ENCODE assay signal across 23 mouse cellular contexts in the genomic region with DNA sequence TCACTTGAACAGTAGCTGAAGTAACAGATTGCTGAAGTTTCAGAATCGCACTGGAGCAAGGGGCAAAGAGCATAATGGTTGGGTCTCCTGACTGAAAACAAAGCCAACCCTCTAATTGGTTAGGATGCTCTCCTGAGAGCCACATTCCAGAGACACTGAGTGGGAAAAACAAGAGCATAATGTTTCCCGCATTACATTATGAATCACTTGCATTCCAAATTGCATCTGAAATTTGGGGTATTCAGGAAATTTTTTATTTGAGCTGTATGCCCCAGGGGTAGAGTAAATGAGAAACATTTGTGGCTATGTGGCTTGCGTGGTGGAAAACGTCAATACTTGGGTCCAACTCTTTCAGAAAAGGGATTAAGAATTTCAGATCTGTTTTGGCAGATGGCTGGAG. TPM values are rescaled to one million over a fixed set of nuclear protein-coding genes. Genes with fewer than 3 reads are reported as not detected.
DNase-seq lines count a peak whose midpoint lies in the region; ATAC-seq and TF ChIP-seq lines count a peak whose summit lies in the region.
"Had no signal": no experiment of that assay in that cellular context is flagged by ENCODE, and none has a peak within 500 bp of the region (broad histone marks: within the 10 kb centered on the region; RNA-seq: fewer than 3 reads in every experiment).

No protein-coding gene starts in this region.

- H3K27ac ChIP-seq in limb, embryonic 14.5 days (replicated peaks; ENCODE audit: low read depth, low read length): no peak overlapping the region
- H3K27ac ChIP-seq in limb, embryonic 10.5 days: no peak overlapping the region
- no peak overlapping the region for H3K27ac ChIP-seq in embryonic facial prominence, embryonic 15.5 days (replicated peaks)
- no peak overlapping the region for H3K27ac ChIP-seq in intestine, embryonic 15.5 days
- H3K27ac ChIP-seq: hindbrain, embryonic 14.5 days; hindbrain, postnatal 0 days had no signal

- H3K9me3 ChIP-seq in limb, embryonic 14.5 days (ENCODE audit: control insufficient read depth, low read length): peaks cover 5% of the 10 kb centered on the region; the same call in 1 of the 2 replicates
- H3K9me3 ChIP-seq in limb, embryonic 10.5 days (replicated peaks): no peaks in the 10 kb centered on the region
- no peaks in the 10 kb centered on the region for H3K9me3 ChIP-seq in embryonic facial prominence, embryonic 15.5 days (replicated peaks)
- no peaks in the 10 kb centered on the region for H3K9me3 ChIP-seq in intestine, embryonic 15.5 days

- H3K4me1 ChIP-seq in limb, embryonic 14.5 days (ENCODE audit: control insufficient read depth, insufficient read depth, low read length): no peaks in the 10 kb centered on the region; the same call in 1 of the 2 replicates
- H3K4me1 ChIP-seq in limb, embryonic 10.5 days: no peaks in the 10 kb centered on the region
- no peaks in the 10 kb centered on the region for H3K4me1 ChIP-seq in embryonic facial prominence, embryonic 15.5 days
- no peaks in the 10 kb centered on the region for H3K4me1 ChIP-seq in intestine, embryonic 15.5 days (replicated peaks)

- 0 out of 2 replicates have a peak, but pooled peaks have one; percentile 19 for ATAC-seq in limb, embryonic 14.5 days (ENCODE audit: low FRiP score, low read depth)
- 0 out of 2 replicates have a peak, but pooled peaks have one; percentile 39 for ATAC-seq in embryonic facial prominence, embryonic 15.5 days (ENCODE audit: insufficient number of reproducible peaks, low FRiP score, low TSS enrichment, low read depth)
- no peak for ATAC-seq in intestine, embryonic 15.5 days
- ATAC-seq: forebrain, embryonic 14.5 days; forebrain, postnatal 0 days; hindbrain, postnatal 0 days; inflammation-experienced regulatory T-cells, adult 6 months; intestine, postnatal 0 days had no signal

- DNase-seq in limb, embryonic 14.5 days (ENCODE audit: low spot score): peak; percentile 28
- DNase-seq in limb, embryonic 10.5 days (ENCODE audit: low spot score): no peak
- peak; percentile 41 for DNase-seq in NIH3T3 (ENCODE audit: low read depth)
- no peak for DNase-seq in frontal cortex, adult 2 months (ENCODE audit: extremely low spot score in 1 of 2, low spot score in 1 of 2)
- DNase-seq in neural tube, embryonic 10.5 days (ENCODE audit: extremely low spot score, low spot score): no peak
- DNase-seq: adrenal gland, adult 2 months; adrenal gland, postnatal 14 days; cerebellum, adult 11 months; cerebellum, adult 2 months; cerebellum, adult 9-11 months; cerebellum, postnatal 25 days; forebrain, postnatal 0 days; gastrocnemius, postnatal 25 days; heart, postnatal 4 days; kidney, adult 2 months had no signal

- WGBS in limb, embryonic 14.5 days: 60% methylated on average over 4 of the region's 4 CpGs
- WGBS in limb, embryonic 10.5 days: 94% methylated on average over 4 of the region's 4 CpGs
- 43% methylated on average over 4 of the region's 4 CpGs for WGBS in embryonic facial prominence, embryonic 15.5 days
- 93% methylated on average over 4 of the region's 4 CpGs for WGBS in intestine, embryonic 15.5 days

- H3K4me2 ChIP-seq in limb, embryonic 14.5 days (replicated peaks; ENCODE audit: low read depth, low read length, severe bottlenecking): no peak overlapping the region
- no peak overlapping the region for H3K4me2 ChIP-seq in embryonic facial prominence, embryonic 15.5 days (replicated peaks)
- no peak overlapping the region for H3K4me2 ChIP-seq in intestine, embryonic 15.5 days (replicated peaks)
- H3K4me2 ChIP-seq: heart, embryonic 11.5 days; hindbrain, embryonic 14.5 days had no signal

- TF ChIP-seq POLR2A in limb, embryonic 14.5 days (IDR thresholded peaks at IDR 0.05; ENCODE audit: borderline replicate concordance, extremely low read depth, insufficient read depth, insufficient read length): no peak

- no peak overlapping the region for H3K9ac ChIP-seq in limb, embryonic 14.5 days (ENCODE audit: low read depth, low read length, severe bottlenecking)
- no peak overlapping the region for H3K9ac ChIP-seq in embryonic facial prominence, embryonic 15.5 days
- no peak overlapping the region for H3K9ac ChIP-seq in intestine, embryonic 15.5 days
- H3K9ac ChIP-seq: forebrain, postnatal 0 days; hindbrain, embryonic 14.5 days had no signal

- H3K4me3 ChIP-seq in limb, embryonic 14.5 days (replicated peaks; ENCODE audit: low read length): no peak overlapping the region
- H3K4me3 ChIP-seq in limb, embryonic 10.5 days: no peak overlapping the region
- H3K4me3 ChIP-seq in embryonic facial prominence, embryonic 15.5 days (replicated peaks): no peak overlapping the region
- H3K4me3 ChIP-seq in intestine, embryonic 15.5 days (replicated peaks): no peak overlapping the region

- peaks cover 3% of the 10 kb centered on the region for H3K36me3 ChIP-seq in limb, embryonic 14.5 days (ENCODE audit: control insufficient read depth, insufficient read depth, low read length)
- peaks cover 41% of the 10 kb centered on the region for H3K36me3 ChIP-seq in limb, embryonic 10.5 days
- H3K36me3 ChIP-seq in embryonic facial prominence, embryonic 15.5 days: peaks cover 16% of the 10 kb centered on the region; the same call in 1 of the 2 replicates
- H3K36me3 ChIP-seq in intestine, embryonic 15.5 days: peaks cover 5% of the 10 kb centered on the region; the same call in 1 of the 2 replicates

- no peaks in the 10 kb centered on the region for H3K27me3 ChIP-seq in limb, embryonic 14.5 days (ENCODE audit: control insufficient read depth, insufficient read depth, low read length)
- no peaks in the 10 kb centered on the region for H3K27me3 ChIP-seq in limb, embryonic 10.5 days (ENCODE audit: low read depth, poor library complexity, severe bottlenecking)
- no peaks in the 10 kb centered on the region for H3K27me3 ChIP-seq in embryonic facial prominence, embryonic 15.5 days
- no peaks in the 10 kb centered on the region for H3K27me3 ChIP-seq in intestine, embryonic 15.5 days (replicated peaks)

RNA-seq across cellular contexts. Expression of a gene that starts 55.2 kb away (rescaled TPM):
- polyA plus RNA-seq in limb, embryonic 14.5 days (2012; rRNA removed): 18.9 and 26.4 TPM in 2 replicates
- 25.6 and 26.0 TPM in 2 replicates for polyA plus RNA-seq in limb, embryonic 14.5 days (2014; fragmentation: Nextera tagmentation; extraction: Ambion mirVana)
- polyA plus RNA-seq in limb, embryonic 10.5 days (2016; fragmentation: Nextera tagmentation; extraction: Ambion mirVana): 17.5 and 19.5 TPM in 2 replicates
- 21.7 and 23.3 TPM in 2 replicates for polyA plus RNA-seq in embryonic facial prominence, embryonic 15.5 days (2015; fragmentation: Nextera tagmentation; extraction: Ambion mirVana)
- polyA plus RNA-seq in intestine, embryonic 15.5 days (2015; fragmentation: Nextera tagmentation; extraction: Ambion mirVana): 11.8 and 12.5 TPM in 2 replicates
- 4.7 and 5.6 TPM in 2 replicates for polyA plus RNA-seq in frontal cortex, adult 2 months (2012; rRNA removed)

Comparison
In these comparisons a context has a peak if more than half of its experiments do, and no peak if none do; other contexts are left out.
1. DNase-seq: peak in limb, embryonic 14.5 days (single experiment) and NIH3T3 (single experiment); none in limb, embryonic 10.5 days (single experiment), frontal cortex, adult 2 months (0 of 2) and neural tube, embryonic 10.5 days (single experiment).